Mouse (Mus musculus) midbrain, embryonic 11.5 days (tissue): ENCODE data around the gene Gria2. TPM values are rescaled to one million over a fixed set of nuclear protein-coding genes. Genes with fewer than 3 reads are reported as not detected.

Experiments
- ATAC-seq: fragments of 200-750 bp; cut with Nextera tagmentation; 2 replicates; pipeline ENCODE4 v1.8.0; 2017; ENCODE audit warnings: moderate TSS enrichment, moderate library complexity; ENCODE audit not compliant: low FRiP score
- DNase-seq: peaks from one replicate; pipeline ENCODE4 v3.0.0; 2015; ENCODE audit warnings: low spot score; ENCODE audit errors: missing footprints
- H3K27ac ChIP-seq: fragments of 300-500 bp; sonication (generic); 2 replicates; pipeline ENCODE4 v1.5.1; 2014; ENCODE audit warnings: low read depth, low read length
- H3K27me3 ChIP-seq: fragments of 300-500 bp; sonication (generic); 2 replicates; pipeline ENCODE4 v1.6.1; 2014; ENCODE audit warnings: mild to moderate bottlenecking, low read length, moderate library complexity, mixed read lengths; ENCODE audit not compliant: control insufficient read depth, insufficient read depth
- H3K36me3 ChIP-seq: fragments of 300-500 bp; sonication (generic); 2 replicates; pipeline ENCODE4 v1.6.1; 2014; ENCODE audit warnings: mild to moderate bottlenecking, low read length, moderate library complexity, mixed read lengths; ENCODE audit not compliant: control insufficient read depth, insufficient read depth
- H3K4me1 ChIP-seq: fragments of 300-500 bp; sonication (generic); 2 replicates; pipeline ENCODE4 v1.6.1; 2014; ENCODE audit warnings: low read length; ENCODE audit not compliant: control insufficient read depth, insufficient read depth
- H3K4me2 ChIP-seq: fragments of 300-500 bp; sonication (generic); 2 replicates; pipeline ENCODE4 v1.6.1; 2014; ENCODE audit warnings: mild to moderate bottlenecking, moderate library complexity
- H3K4me3 ChIP-seq: fragments of 300-500 bp; sonication (generic); 2 replicates; pipeline ENCODE4 v1.5.1; 2014; ENCODE audit warnings: low read depth, low read length
- H3K9ac ChIP-seq: fragments of 300-500 bp; sonication (generic); 2 replicates; pipeline ENCODE4 v1.6.1; 2014; ENCODE audit warnings: low read length
- H3K9me3 ChIP-seq: fragments of 300-500 bp; sonication (generic); 2 replicates; pipeline ENCODE4 v1.6.1; 2016; ENCODE audit warnings: low read length; ENCODE audit not compliant: control insufficient read depth
- whole genome bisulfite sequencing: fragments of 180-500 bp; shearing (Covaris S2); extraction: QIAGEN DNeasy Blood & Tissue Kit; methylation state at CpG from one replicate; pipeline ENCODE4 v1.1.7; 2014; 5-methylcytosine and 5-hydroxymethylcytosine counted together
- polyA plus RNA-seq: library from polyadenylated mRNA; unstranded; fragments of >200 nt; fragmentation: Nextera tagmentation; extraction: Ambion mirVana; gene quantifications from 2 replicates; pipeline ENCODE4 v1.2.1, GENCODE M21; 2014

Gene Gria2
- polyA plus RNA-seq, 1 experiment from 2014 or later, result 12.0 TPM

GRCm38 (mm10) chr3:80795284-80795683 is 7.4 kb downstream of the Gria2 start:
- H3K4me3 ChIP-seq, result no peak overlapping the region
- H3K9me3 ChIP-seq, result no peaks in the 10 kb centered on the region
- H3K27ac ChIP-seq, result no peak overlapping the region
- H3K4me2 ChIP-seq, result no peak overlapping the region
- no peak overlapping the region for H3K9ac ChIP-seq
- ATAC-seq (no peak), DNase-seq (no peak)
- 0 out of 2 replicates have a peak, but pooled peaks cover 1% of the 10 kb centered on the region for H3K4me1 ChIP-seq
- 0 out of 2 replicates have a peak, but pooled peaks cover 2% of the 10 kb centered on the region for H3K27me3 ChIP-seq
- no peaks in the 10 kb centered on the region for H3K36me3 ChIP-seq
- 86% methylated on average over 2 of the region's 2 CpGs for WGBS

GRCm38 (mm10) chr3:80787116-80787744 is 15.4 kb downstream of the Gria2 start:
- 92% methylated on average over 3 of the region's 3 CpGs for WGBS
- H3K27me3 ChIP-seq, result no peaks in the 10 kb centered on the region
- H3K4me2 ChIP-seq, result no peak overlapping the region
- H3K27ac ChIP-seq, result no peak overlapping the region
- H3K36me3 ChIP-seq, result no peaks in the 10 kb centered on the region
- ATAC-seq (no peak), DNase-seq (peak; percentile 19)
- H3K9me3 ChIP-seq, result no peaks in the 10 kb centered on the region
- no peak overlapping the region for H3K9ac ChIP-seq
- H3K4me1 ChIP-seq, result no peaks in the 10 kb centered on the region
- no peak overlapping the region for H3K4me3 ChIP-seq

GRCm38 (mm10) chr3:80781144-80781530 is 21.5 kb downstream of the Gria2 start:
- Histone ChIP-seq H3K4me1 (no peaks in the 10 kb centered on the region), H3K9ac (no peak overlapping the region), H3K9me3 (no peaks in the 10 kb centered on the region), H3K27ac (no peak overlapping the region), H3K4me3 (no peak overlapping the region), H3K36me3 (no peaks in the 10 kb centered on the region), H3K4me2 (no peak overlapping the region), H3K27me3 (no peaks in the 10 kb centered on the region)
- ATAC-seq, result no peak
- DNase-seq, result no peak

GRCm38 (mm10) chr3:80780383-80781143 is 22.1 kb downstream of the Gria2 start:
- Histone ChIP-seq H3K9me3 (no peaks in the 10 kb centered on the region), H3K27ac (no peak overlapping the region), H3K36me3 (no peaks in the 10 kb centered on the region), H3K4me2 (no peak overlapping the region), H3K4me3 (no peak overlapping the region), H3K9ac (no peak overlapping the region), H3K27me3 (no peaks in the 10 kb centered on the region), H3K4me1 (no peaks in the 10 kb centered on the region)
- 87% methylated on average over 4 of the region's 4 CpGs for WGBS
- no peak for DNase-seq
- ATAC-seq, result no peak

- 77% methylated on average over 2 of the region's 2 CpGs for WGBS
- Histone ChIP-seq H3K27ac (no peak overlapping the region), H3K27me3 (no peaks in the 10 kb centered on the region), H3K4me1 (no peaks in the 10 kb centered on the region), H3K9me3 (no peaks in the 10 kb centered on the region), H3K9ac (no peak overlapping the region), H3K4me2 (no peak overlapping the region), H3K4me3 (no peak overlapping the region), H3K36me3 (no peaks in the 10 kb centered on the region)
- ATAC-seq, result no peak
- no peak for DNase-seq
Observed at GRCm38 (mm10) chr3:80776628-80777027, 26.0 kb downstream of the Gria2 start.

GRCm38 (mm10) chr3:80775971-80776370 is 26.7 kb downstream of the Gria2 start:
- 95% methylated on average over 4 of the region's 4 CpGs for WGBS
- Histone ChIP-seq H3K4me1 (no peaks in the 10 kb centered on the region), H3K27me3 (no peaks in the 10 kb centered on the region), H3K9me3 (no peaks in the 10 kb centered on the region), H3K36me3 (no peaks in the 10 kb centered on the region), H3K4me3 (no peak overlapping the region), H3K9ac (no peak overlapping the region), H3K27ac (no peak overlapping the region), H3K4me2 (no peak overlapping the region)
- ATAC-seq, result no peak
- DNase-seq, result no peak

- Histone ChIP-seq H3K4me2 (no peak overlapping the region), H3K9me3 (no peaks in the 10 kb centered on the region), H3K27me3 (no peaks in the 10 kb centered on the region), H3K36me3 (no peaks in the 10 kb centered on the region), H3K4me3 (no peak overlapping the region), H3K9ac (no peak overlapping the region), H3K27ac (no peak overlapping the region), H3K4me1 (no peaks in the 10 kb centered on the region)
- ATAC-seq, result no peak
- WGBS, result 87% methylated on average over 4 of the region's 4 CpGs
- DNase-seq, result no peak
Observed at GRCm38 (mm10) chr3:80774005-80774764, 28.4 kb downstream of the Gria2 start.

GRCm38 (mm10) chr3:80773232-80773631 is 29.4 kb downstream of the Gria2 start:
- Histone ChIP-seq H3K4me1 (no peaks in the 10 kb centered on the region), H3K4me2 (no peak overlapping the region), H3K27ac (no peak overlapping the region), H3K9me3 (no peaks in the 10 kb centered on the region), H3K4me3 (no peak overlapping the region), H3K9ac (no peak overlapping the region), H3K36me3 (no peaks in the 10 kb centered on the region), H3K27me3 (no peaks in the 10 kb centered on the region)
- WGBS, result 86% methylated on average over 4 of the region's 4 CpGs
- DNase-seq, result no peak
- no peak for ATAC-seq
